15 mouse cellular contexts compared by ENCODE assay signal in genomic region chr9:28855826-28856225, GRCm38 (mm10).
"Had no signal": no experiment of that assay in that cellular context is flagged by ENCODE, and none has a peak within 500 bp of the region (broad histone marks: within the 10 kb centered on the region; RNA-seq: fewer than 3 reads in every experiment).

No protein-coding gene starts in this region.

- H3K9ac ChIP-seq: intestine, embryonic 15.5 days; kidney, embryonic 15.5 days; limb, embryonic 13.5 days; liver, embryonic 14.5 days; midbrain, embryonic 13.5 days; neural tube, embryonic 15.5 days had no signal

- ATAC-seq: intestine, embryonic 15.5 days; midbrain, embryonic 13.5 days had no signal

- H3K4me3 ChIP-seq: intestine, embryonic 15.5 days; kidney, embryonic 15.5 days; limb, embryonic 13.5 days; midbrain, embryonic 13.5 days; myocyte; neural tube, embryonic 15.5 days had no signal

- H3K9me3 ChIP-seq: intestine, embryonic 15.5 days; kidney, embryonic 15.5 days; limb, embryonic 13.5 days; midbrain, embryonic 13.5 days; neural tube, embryonic 15.5 days had no signal

- H3K36me3 ChIP-seq: intestine, embryonic 15.5 days; kidney, embryonic 15.5 days; limb, embryonic 13.5 days; midbrain, embryonic 13.5 days; neural tube, embryonic 15.5 days had no signal

- H3K27ac ChIP-seq: intestine, embryonic 15.5 days; kidney, embryonic 15.5 days; limb, embryonic 13.5 days; liver, embryonic 14.5 days; midbrain, embryonic 13.5 days; neural tube, embryonic 15.5 days had no signal

- H3K4me2 ChIP-seq: intestine, embryonic 15.5 days; kidney, embryonic 15.5 days; limb, embryonic 13.5 days; midbrain, embryonic 13.5 days; neural tube, embryonic 15.5 days had no signal

- DNase-seq: kidney, adult 2 months; kidney, postnatal 14 days; layer of hippocampus, postnatal 36 days; lung, adult 18-20 months; right cerebral cortex, postnatal 4 days; spleen, adult 18-20 months; thymus, adult 2 months; thymus, postnatal 25 days had no signal

- H3K27me3 ChIP-seq: intestine, embryonic 15.5 days; kidney, embryonic 15.5 days; midbrain, embryonic 13.5 days; neural tube, embryonic 15.5 days had no signal

- H3K4me1 ChIP-seq: intestine, embryonic 15.5 days; kidney, embryonic 15.5 days; limb, embryonic 13.5 days; neural tube, embryonic 15.5 days had no signal
